In genomic region chr4:126242510-126242909, GRCm38 (mm10) we compare ENCODE assay signal across 16 mouse cellular contexts. TPM values are rescaled to one million over a fixed set of nuclear protein-coding genes. Genes with fewer than 3 reads are reported as not detected.
DNase-seq lines count a peak whose midpoint lies in the region; ATAC-seq and TF ChIP-seq lines count a peak whose summit lies in the region.
"Had no signal": no experiment of that assay in that cellular context is flagged by ENCODE, and none has a peak within 500 bp of the region (broad histone marks: within the 10 kb centered on the region; RNA-seq: fewer than 3 reads in every experiment).

No protein-coding gene starts in this region.

- no peak overlapping the region for H3K9ac ChIP-seq in stomach, embryonic 15.5 days
- no peak overlapping the region for H3K9ac ChIP-seq in stomach, postnatal 0 days (ENCODE audit: low read length)
- peak overlapping the region; percentile 30; the same call in 1 of the 2 replicates for H3K9ac ChIP-seq in heart, embryonic 14.5 days (ENCODE audit: low read length)
- H3K9ac ChIP-seq: liver, embryonic 14.5 days; midbrain, embryonic 15.5 days had no signal

- DNase-seq in heart, adult 18-20 months: peak; percentile 53 to 75
- no peak for DNase-seq in heart, postnatal 25 days (ENCODE audit: low spot score)
- no peak for DNase-seq in stomach, postnatal 0 days (ENCODE audit: low spot score)
- no peak for DNase-seq in spleen, postnatal 36 days (ENCODE audit: low spot score in 2 of 2)
- DNase-seq: adrenal gland, postnatal 10 days; gastrocnemius, postnatal 25 days; right cerebral cortex, adult 18-20 months had no signal

- TF ChIP-seq CTCF in stomach, postnatal 0 days (IDR thresholded peaks at IDR 0.05; ENCODE audit: low read depth): no peak

- no peaks in the 10 kb centered on the region for H3K9me3 ChIP-seq in stomach, embryonic 15.5 days
- H3K9me3 ChIP-seq in stomach, postnatal 0 days (ENCODE audit: control insufficient read depth, low read length): no peaks in the 10 kb centered on the region
- no peaks in the 10 kb centered on the region for H3K9me3 ChIP-seq in heart, embryonic 14.5 days (ENCODE audit: control insufficient read depth, low read length)
- H3K9me3 ChIP-seq: limb, embryonic 12.5 days; midbrain, embryonic 15.5 days had no signal

- intact Hi-C loops in heart, postnatal 25 days (cut with DNase I): no loop called here

- peaks cover 6% of the 10 kb centered on the region; the same call in 1 of the 2 replicates for H3K4me1 ChIP-seq in stomach, embryonic 15.5 days
- H3K4me1 ChIP-seq in stomach, postnatal 0 days (replicated peaks; ENCODE audit: control insufficient read depth, insufficient read depth): no peaks in the 10 kb centered on the region; the same call in 1 of the 2 replicates
- peaks cover 19 to 47% of the 10 kb centered on the region in 2 experiments for H3K4me1 ChIP-seq in heart, embryonic 14.5 days (ENCODE audit: control insufficient read depth in 2 of 2, insufficient read depth in 2 of 2, low read length in 2 of 2)

- 87% methylated on average over 6 of the region's 6 CpGs for WGBS in stomach, embryonic 15.5 days
- WGBS in stomach, postnatal 0 days: 78% methylated on average over 6 of the region's 6 CpGs
- 67% methylated on average over 6 of the region's 6 CpGs for WGBS in heart, embryonic 14.5 days

- H3K27me3 ChIP-seq in stomach, embryonic 15.5 days (replicated peaks): no peaks in the 10 kb centered on the region
- H3K27me3 ChIP-seq in stomach, postnatal 0 days (ENCODE audit: control insufficient read depth, insufficient read depth, low read length): no peaks in the 10 kb centered on the region
- no peaks in the 10 kb centered on the region for H3K27me3 ChIP-seq in heart, embryonic 14.5 days (ENCODE audit: control insufficient read depth, insufficient read depth, low read length)
- H3K27me3 ChIP-seq: limb, embryonic 12.5 days; midbrain, embryonic 15.5 days had no signal

- TF ChIP-seq EP300 in stomach, postnatal 0 days (optimal IDR thresholded peaks at IDR 0.05): no peak

- peaks cover 26% of the 10 kb centered on the region for H3K36me3 ChIP-seq in stomach, embryonic 15.5 days
- H3K36me3 ChIP-seq in stomach, postnatal 0 days (ENCODE audit: control insufficient read depth, insufficient read depth, low read length): peaks cover 21% of the 10 kb centered on the region
- H3K36me3 ChIP-seq in heart, embryonic 14.5 days (ENCODE audit: control insufficient read depth, insufficient read depth, low read length): peaks cover 77% of the 10 kb centered on the region

- ATAC-seq in stomach, embryonic 15.5 days (ENCODE audit: insufficient read depth, low FRiP score, low read depth): no peak
- ATAC-seq in stomach, postnatal 0 days (ENCODE audit: low FRiP score, low TSS enrichment): no peak
- ATAC-seq in heart, embryonic 14.5 days (ENCODE audit: insufficient number of reproducible peaks, insufficient read depth, low FRiP score, low read depth): no peak
- ATAC-seq in megakaryocyte, adult 5-6 weeks (ENCODE audit: poor library complexity, severe bottlenecking): no peak
- ATAC-seq: midbrain, embryonic 15.5 days had no signal

- H3K4me3 ChIP-seq in stomach, embryonic 15.5 days (replicated peaks): no peak overlapping the region
- no peak overlapping the region for H3K4me3 ChIP-seq in stomach, postnatal 0 days (ENCODE audit: low read depth, low read length)
- no peak overlapping the region for H3K4me3 ChIP-seq in heart, embryonic 14.5 days (ENCODE audit: control insufficient read depth in 1 of 2, insufficient read depth in 1 of 2, low read depth in 1 of 2, low read length in 2 of 2)
- H3K4me3 ChIP-seq: left cerebral cortex, adult 2 months; limb, embryonic 12.5 days; midbrain, embryonic 15.5 days had no signal

- 0 out of 2 replicates have a peak overlapping the region, but pooled peaks have one; percentile 11 for H3K27ac ChIP-seq in stomach, embryonic 15.5 days
- no peak overlapping the region for H3K27ac ChIP-seq in stomach, postnatal 0 days (replicated peaks)
- H3K27ac ChIP-seq in heart, embryonic 14.5 days (replicated peaks in 1 of 2; ENCODE audit: control insufficient read depth in 1 of 2, insufficient read depth in 1 of 2, low read depth in 2 of 2, low read length in 2 of 2): peak overlapping the region; percentile 2 to 50; a peak in 2 of 4 replicates
- H3K27ac ChIP-seq: kidney, postnatal 0 days; limb, embryonic 12.5 days; liver, embryonic 14.5 days; midbrain, embryonic 15.5 days had no signal

- no peak overlapping the region for H3K4me2 ChIP-seq in stomach, embryonic 15.5 days
- H3K4me2 ChIP-seq in stomach, postnatal 0 days (replicated peaks; ENCODE audit: low read depth): no peak overlapping the region
- H3K4me2 ChIP-seq in heart, embryonic 14.5 days (ENCODE audit: low read length): no peak overlapping the region
- H3K4me2 ChIP-seq: limb, embryonic 12.5 days; midbrain, embryonic 15.5 days had no signal

RNA-seq across cellular contexts. Expression of gene Map7d1, which starts 13.6 kb away (rescaled TPM):
- total RNA-seq in heart, adult 18-20 months (2021): 100 to 1,000 TPM; 240 to 249 TPM
- 100 to 1,000 TPM; 255 to 285 TPM for total RNA-seq in heart, postnatal 25 days (2021)
- polyA plus RNA-seq in stomach, embryonic 15.5 days (2015; fragmentation: Nextera tagmentation; extraction: Ambion mirVana): 34.1 and 36.9 TPM in 2 replicates
- polyA plus RNA-seq in stomach, postnatal 0 days (2015; fragmentation: Nextera tagmentation; extraction: Ambion mirVana): 15.2 and 17.8 TPM in 2 replicates
- 41.8 and 46.8 TPM in 2 replicates for polyA plus RNA-seq in heart, embryonic 14.5 days (2014; fragmentation: Nextera tagmentation; extraction: Ambion mirVana)
- total RNA-seq in megakaryocyte, adult 5-6 weeks (2015): 43.9 and 45.9 TPM in 2 replicates
- total RNA-seq in megakaryocyte, adult 5-6 weeks (2017): 60.7 and 71.3 TPM in 2 replicates

RNA-seq across cellular contexts. Expression of gene Trappc3, which starts 19.6 kb away (rescaled TPM):
- 10 to 100 TPM; 46.2 to 56.9 TPM for total RNA-seq in heart, adult 18-20 months (2021)
- 10 to 100 TPM; 43.2 to 47.1 TPM for total RNA-seq in heart, postnatal 25 days (2021)
- polyA plus RNA-seq in stomach, embryonic 15.5 days (2015; fragmentation: Nextera tagmentation; extraction: Ambion mirVana): 91.7 and 97.1 TPM in 2 replicates
- 80.7 and 84.6 TPM in 2 replicates for polyA plus RNA-seq in stomach, postnatal 0 days (2015; fragmentation: Nextera tagmentation; extraction: Ambion mirVana)
- polyA plus RNA-seq in heart, embryonic 14.5 days (2014; fragmentation: Nextera tagmentation; extraction: Ambion mirVana): 17.8 and 30.5 TPM in 2 replicates
- 30.1 and 40.9 TPM in 2 replicates for total RNA-seq in megakaryocyte, adult 5-6 weeks (2015)
- total RNA-seq in megakaryocyte, adult 5-6 weeks (2017): 56.3 and 58.6 TPM in 2 replicates

RNA-seq across cellular contexts. Expression of gene Thrap3, which starts 40.0 kb away (rescaled TPM):
- total RNA-seq in heart, adult 18-20 months (2021): 100 to 1,000 TPM in 1 of 2 experiments, 10 to 100 TPM in 1; 86.5 to 116 TPM
- 100 to 1,000 TPM; 108 to 111 TPM for total RNA-seq in heart, postnatal 25 days (2021)
- polyA plus RNA-seq in stomach, embryonic 15.5 days (2015; fragmentation: Nextera tagmentation; extraction: Ambion mirVana): 182 and 203 TPM in 2 replicates
- 70.3 and 78.7 TPM in 2 replicates for polyA plus RNA-seq in stomach, postnatal 0 days (2015; fragmentation: Nextera tagmentation; extraction: Ambion mirVana)
- 132 and 148 TPM in 2 replicates for polyA plus RNA-seq in heart, embryonic 14.5 days (2014; fragmentation: Nextera tagmentation; extraction: Ambion mirVana)
- total RNA-seq in megakaryocyte, adult 5-6 weeks (2015): 115 and 119 TPM in 2 replicates
- 248 and 291 TPM in 2 replicates for total RNA-seq in megakaryocyte, adult 5-6 weeks (2017)

RNA-seq across cellular contexts. Expression of gene Col8a2, which starts 44.1 kb away (rescaled TPM):
- under 1 TPM; 0.52 to 0.95 TPM for total RNA-seq in heart, adult 18-20 months (2021)
- under 1 TPM; 0.75 to 0.81 TPM for total RNA-seq in heart, postnatal 25 days (2021)
- 13.4 and 14.2 TPM in 2 replicates for polyA plus RNA-seq in stomach, embryonic 15.5 days (2015; fragmentation: Nextera tagmentation; extraction: Ambion mirVana)
- 6.4 and 7.8 TPM in 2 replicates for polyA plus RNA-seq in stomach, postnatal 0 days (2015; fragmentation: Nextera tagmentation; extraction: Ambion mirVana)
- 3.8 and 4.8 TPM in 2 replicates for polyA plus RNA-seq in heart, embryonic 14.5 days (2014; fragmentation: Nextera tagmentation; extraction: Ambion mirVana)
- not detected in 2 replicates for total RNA-seq in megakaryocyte, adult 5-6 weeks (2015)
- total RNA-seq in megakaryocyte, adult 5-6 weeks (2017): not detected in 2 replicates
- total RNA-seq: megakaryocyte progenitor cell, adult 5-6 weeks had no signal

Comparison
In these comparisons a context has a peak if more than half of its experiments do, and no peak if none do; other contexts are left out.
1. DNase-seq: peak in heart, adult 18-20 months (2 of 2); none in heart, postnatal 25 days (single experiment), stomach, postnatal 0 days (single experiment) and spleen, postnatal 36 days (0 of 2).